Mouse (Mus musculus): ENCODE measurements around the gene Amh. TPM values are rescaled to one million over a fixed set of nuclear protein-coding genes. Genes with fewer than 3 reads are reported as not detected.
"Not testable (repeated sequence)": the region's sequence is repeated elsewhere in the genome, so short reads cannot be mapped to it uniquely, and the experiment has no call there.

The Amh gene
- polyA plus RNA-seq, 1 experiment from 2014 or later = not detected

- Histone ChIP-seq H3K4me1 (ENCODE audit: control insufficient read depth, insufficient read depth, low read length) (peaks cover 24% of the 10 kb centered on the region), H3K36me3 (ENCODE audit: control insufficient read depth, insufficient read depth, low read length) (peaks cover 8% of the 10 kb centered on the region; the same call in 1 of the 2 replicates), H3K27me3 (ENCODE audit: control insufficient read depth, insufficient read depth, low read length) (no peaks in the 10 kb centered on the region), H3K9ac (ENCODE audit: low read length) (peak overlapping the region; percentile 91), H3K4me2 (peak overlapping the region; percentile 87), H3K4me3 (ENCODE audit: low read depth, low read length) (peak overlapping the region; percentile 78), H3K27ac (ENCODE audit: low read depth, low read length) (no peak overlapping the region), H3K9me3 (ENCODE audit: control insufficient read depth, low read length) (no peaks in the 10 kb centered on the region)
- ATAC-seq (ENCODE audit: low FRiP score) (no peak), DNase-seq (ENCODE audit: low spot score, missing footprints) (no peak)
- WGBS = 91% methylated on average over 10 of the region's 10 CpGs
Observed at GRCm38 (mm10) chr10:80827870-80828420, 22.9 kb downstream of the Amh start.

- H3K4me3 ChIP-seq (ENCODE audit: low read depth, low read length) = 0 out of 2 replicates have a peak overlapping the region, but pooled peaks have one; percentile 78
- not testable (repeated sequence) for H3K4me2 ChIP-seq; H3K36me3 ChIP-seq (ENCODE audit: control insufficient read depth, insufficient read depth, low read length); H3K27me3 ChIP-seq (ENCODE audit: control insufficient read depth, insufficient read depth, low read length); H3K27ac ChIP-seq (ENCODE audit: low read depth, low read length); DNase-seq (ENCODE audit: low spot score, missing footprints); H3K9ac ChIP-seq (ENCODE audit: low read length); H3K9me3 ChIP-seq (ENCODE audit: control insufficient read depth, low read length); ATAC-seq (ENCODE audit: low FRiP score)
- H3K4me1 ChIP-seq (ENCODE audit: control insufficient read depth, insufficient read depth, low read length) = peaks cover 27% of the 10 kb centered on the region
- 91% methylated on average over 9 of the region's 9 CpGs for whole genome bisulfite sequencing
Observed at GRCm38 (mm10) chr10:80828587-80828986, 23.5 kb downstream of the Amh start.

- 70% methylated on average over 1 of the region's 1 CpGs for WGBS
- Histone ChIP-seq H3K4me2 (no peak overlapping the region), H3K9me3 (ENCODE audit: control insufficient read depth, low read length) (no peaks in the 10 kb centered on the region), H3K27me3 (ENCODE audit: control insufficient read depth, insufficient read depth, low read length) (peaks cover 4% of the 10 kb centered on the region), H3K4me3 (ENCODE audit: low read depth, low read length) (0 out of 2 replicates have a peak overlapping the region, but pooled peaks have one; percentile 3), H3K36me3 (ENCODE audit: control insufficient read depth, insufficient read depth, low read length) (peaks cover 8% of the 10 kb centered on the region; the same call in 1 of the 2 replicates), H3K9ac (ENCODE audit: low read length) (no peak overlapping the region), H3K4me1 (ENCODE audit: control insufficient read depth, insufficient read depth, low read length) (peaks cover 27% of the 10 kb centered on the region), H3K27ac (ENCODE audit: low read depth, low read length) (no peak overlapping the region)
- DNase-seq (ENCODE audit: low spot score, missing footprints) = no peak
- ATAC-seq (ENCODE audit: low FRiP score) = no peak
Observed at GRCm38 (mm10) chr10:80829359-80830278, 24.6 kb downstream of the Amh start.

- 0 out of 2 replicates have a peak, but pooled peaks have one; percentile 3 for ATAC-seq (ENCODE audit: low FRiP score)
- no peak overlapping the region for H3K27ac ChIP-seq (ENCODE audit: low read depth, low read length)
Observed at GRCm38 (mm10) chr10:80831136-80831535, 26.1 kb downstream of the Amh start.

GRCm38 (mm10) chr10:80832818-80833217, 27.8 kb downstream of the Amh start:
- WGBS = 42% methylated on average over 7 of the region's 7 CpGs
- no peak overlapping the region for H3K9ac ChIP-seq (ENCODE audit: low read length)
- H3K36me3 ChIP-seq (ENCODE audit: control insufficient read depth, insufficient read depth, low read length) = peaks cover 8% of the 10 kb centered on the region; the same call in 1 of the 2 replicates
- no peak for ATAC-seq (ENCODE audit: low FRiP score)
- no peak overlapping the region for H3K4me3 ChIP-seq (ENCODE audit: low read depth, low read length)
- H3K4me1 ChIP-seq (ENCODE audit: control insufficient read depth, insufficient read depth, low read length) = peaks cover 23% of the 10 kb centered on the region
- H3K27me3 ChIP-seq (ENCODE audit: control insufficient read depth, insufficient read depth, low read length) = peaks cover 21% of the 10 kb centered on the region
- no peaks in the 10 kb centered on the region for H3K9me3 ChIP-seq (ENCODE audit: control insufficient read depth, low read length)
- H3K27ac ChIP-seq (ENCODE audit: low read depth, low read length) = no peak overlapping the region
- no peak for DNase-seq (ENCODE audit: low spot score, missing footprints)
- H3K4me2 ChIP-seq = no peak overlapping the region

More at GRCm38 (mm10) chr10:80831136-80831535, 26.1 kb downstream of the Amh start:
- Histone ChIP-seq H3K27me3 (ENCODE audit: control insufficient read depth, insufficient read depth, low read length) (peaks cover 19% of the 10 kb centered on the region), H3K4me3 (ENCODE audit: low read depth, low read length) (no peak overlapping the region), H3K4me1 (ENCODE audit: control insufficient read depth, insufficient read depth, low read length) (peaks cover 27% of the 10 kb centered on the region), H3K9ac (ENCODE audit: low read length) (no peak overlapping the region), H3K4me2 (no peak overlapping the region), H3K36me3 (ENCODE audit: control insufficient read depth, insufficient read depth, low read length) (peaks cover 8% of the 10 kb centered on the region; the same call in 1 of the 2 replicates), H3K9me3 (ENCODE audit: control insufficient read depth, low read length) (no peaks in the 10 kb centered on the region)
- WGBS = 3% methylated on average over 9 of the region's 9 CpGs
- DNase-seq (ENCODE audit: low spot score, missing footprints) = peak; percentile 93

GRCm38 (mm10) chr10:80835617-80836016, 30.6 kb downstream of the Amh start:
- no peaks in the 10 kb centered on the region for H3K9me3 ChIP-seq (ENCODE audit: control insufficient read depth, low read length)
- H3K4me1 ChIP-seq (ENCODE audit: control insufficient read depth, insufficient read depth, low read length) = peaks cover 16% of the 10 kb centered on the region
- no peaks in the 10 kb centered on the region for H3K36me3 ChIP-seq (ENCODE audit: control insufficient read depth, insufficient read depth, low read length)
- H3K27me3 ChIP-seq (ENCODE audit: control insufficient read depth, insufficient read depth, low read length) = peaks cover 21% of the 10 kb centered on the region
- WGBS = 51% methylated on average over 30 of the region's 30 CpGs
- no peak for DNase-seq (ENCODE audit: low spot score, missing footprints)
- H3K4me2 ChIP-seq = no peak overlapping the region
- no peak overlapping the region for H3K27ac ChIP-seq (ENCODE audit: low read depth, low read length)
- H3K4me3 ChIP-seq (ENCODE audit: low read depth, low read length) = no peak overlapping the region
- no peak overlapping the region for H3K9ac ChIP-seq (ENCODE audit: low read length)
- ATAC-seq (ENCODE audit: low FRiP score) = no peak

GRCm38 (mm10) chr10:80836949-80837379, 31.9 kb downstream of the Amh start:
- 62% methylated on average over 7 of the region's 7 CpGs for WGBS
- H3K4me1 ChIP-seq (ENCODE audit: control insufficient read depth, insufficient read depth, low read length) = peaks cover 6% of the 10 kb centered on the region
- no peaks in the 10 kb centered on the region for H3K9me3 ChIP-seq (ENCODE audit: control insufficient read depth, low read length)
- H3K4me3 ChIP-seq (ENCODE audit: low read depth, low read length) = no peak overlapping the region
- H3K4me2 ChIP-seq = no peak overlapping the region
- H3K27me3 ChIP-seq (ENCODE audit: control insufficient read depth, insufficient read depth, low read length) = peaks cover 21% of the 10 kb centered on the region
- H3K9ac ChIP-seq (ENCODE audit: low read length) = no peak overlapping the region
- peak; percentile 72 for DNase-seq (ENCODE audit: low spot score, missing footprints)
- no peaks in the 10 kb centered on the region for H3K36me3 ChIP-seq (ENCODE audit: control insufficient read depth, insufficient read depth, low read length)
- H3K27ac ChIP-seq (ENCODE audit: low read depth, low read length) = no peak overlapping the region
- ATAC-seq (ENCODE audit: low FRiP score) = no peak

- Histone ChIP-seq H3K4me3 (ENCODE audit: low read depth, low read length) (no peak overlapping the region), H3K27me3 (ENCODE audit: control insufficient read depth, insufficient read depth, low read length) (peaks cover 27% of the 10 kb centered on the region), H3K9ac (ENCODE audit: low read length) (no peak overlapping the region), H3K36me3 (ENCODE audit: control insufficient read depth, insufficient read depth, low read length) (no peaks in the 10 kb centered on the region), H3K4me2 (no peak overlapping the region), H3K9me3 (ENCODE audit: control insufficient read depth, low read length) (no peaks in the 10 kb centered on the region), H3K27ac (ENCODE audit: low read depth, low read length) (no peak overlapping the region), H3K4me1 (ENCODE audit: control insufficient read depth, insufficient read depth, low read length) (peaks cover 4% of the 10 kb centered on the region)
- 21% methylated on average over 2 of the region's 2 CpGs for WGBS
- ATAC-seq (ENCODE audit: low FRiP score) (no peak), DNase-seq (ENCODE audit: low spot score, missing footprints) (peak; percentile 54)
Observed at GRCm38 (mm10) chr10:80837827-80838226, 32.8 kb downstream of the Amh start.

Measured in midbrain, embryonic 11.5 days (tissue).